Mouse (Mus musculus): Measurements from ENCODE around the gene Gpc6. TPM values are rescaled to one million over a fixed set of nuclear protein-coding genes. Genes with fewer than 3 reads are reported as not detected.

Gpc6 gene
- total and polyA plus RNA-seq, 3 experiments, result not detected

DNA sequence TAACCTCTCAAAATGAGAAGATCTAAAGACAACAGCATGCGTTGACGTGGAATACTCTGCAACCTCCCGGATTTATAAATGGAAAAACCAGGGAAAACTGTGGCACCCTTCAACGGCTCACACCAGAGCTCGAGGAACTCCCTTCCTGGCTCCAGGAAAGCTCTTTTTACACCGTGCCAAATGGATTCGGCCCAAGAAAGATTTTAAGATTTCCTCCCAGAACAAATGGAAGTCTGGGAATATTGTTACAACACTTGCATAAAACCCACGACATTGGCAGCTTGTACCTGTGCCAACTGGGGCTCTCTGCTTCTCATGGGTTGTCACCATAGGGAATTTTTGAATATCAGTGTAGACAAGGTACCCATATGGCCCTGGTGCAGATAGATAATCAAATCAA, 647.1 kb downstream of the Gpc6 start:
- Histone ChIP-seq H3K4me1 (ENCODE audit: control insufficient read depth in 1 of 2, insufficient read depth in 2 of 2) (no peaks in the 10 kb centered on the region), H3K79me2 (replicated peaks; ENCODE audit: control insufficient read depth, extremely low read depth, insufficient read depth, poor library complexity, severe bottlenecking) (no peaks in the 10 kb centered on the region), H3K27me3 (replicated peaks) (no peaks in the 10 kb centered on the region), H3K36me3 (replicated peaks in 1 of 2; ENCODE audit: control insufficient read depth in 1 of 2, insufficient read depth in 1 of 2, low read length in 1 of 2) (no peaks in the 10 kb centered on the region), H3K27ac (ENCODE audit: insufficient read depth, low read depth) (no peak overlapping the region), H3K4me2 (ENCODE audit: insufficient read depth, low read depth, poor library complexity, severe bottlenecking) (no peak overlapping the region), H3K4me3 (replicated peaks in 1 of 3; ENCODE audit: low read depth in 2 of 3, low read length in 2 of 3, poor library complexity in 1 of 3) (no peak overlapping the region), H3K9me3 (replicated peaks; ENCODE audit: low read length) (no peaks in the 10 kb centered on the region), H3K9ac (ENCODE audit: insufficient read depth, low read depth) (no peak overlapping the region)
- dilution Hi-C loops (cut with MboI; ENCODE audit: extremely low pct_ligation_motif_present, extremely low pct_unique_long_range_greater_than_20kb, low sequenced_read_pairs) (no loop called here), in situ Hi-C loops (cut with MboI; ENCODE audit: low pct_ligation_motif_present, low pct_unique_long_range_greater_than_20kb, low sequenced_read_pairs) (no loop called here)
- TF ChIP-seq SMC3 (IDR thresholded peaks at IDR 0.05; ENCODE audit: low read depth, low read length), result no peak
- no peak for TF ChIP-seq BHLHE40 (IDR thresholded peaks at IDR 0.05; ENCODE audit: low read depth, low read length)
- TF ChIP-seq RAD21 (IDR thresholded peaks at IDR 0.05; ENCODE audit: low read depth, low read length), result no peak
- no peak for TF ChIP-seq CTCF (conservative IDR thresholded peaks at IDR 0.05 in 1 of 2, IDR thresholded peaks at IDR 0.05 in 1 of 2; ENCODE audit: low read depth in 2 of 2, low read length in 2 of 2)
- no peak for TF ChIP-seq E2F4 (IDR thresholded peaks at IDR 0.05; ENCODE audit: insufficient replicate concordance, low read depth, low read length)
- TF ChIP-seq POLR2A (IDR thresholded peaks at IDR 0.05; ENCODE audit: low read depth, low read length), result no peak
- no peak for TF ChIP-seq RCOR1 (conservative IDR thresholded peaks at IDR 0.05; ENCODE audit: low read depth, low read length)
- TF ChIP-seq ZMIZ1 (IDR thresholded peaks at IDR 0.05; ENCODE audit: low read depth, low read length), result no peak
- no peak for TF ChIP-seq JUND (conservative IDR thresholded peaks at IDR 0.05; ENCODE audit: low read depth, low read length)
- TF ChIP-seq ZNF384 (IDR thresholded peaks at IDR 0.05; ENCODE audit: low read depth, low read length), result no peak
- TF ChIP-seq UBTF (IDR thresholded peaks at IDR 0.05; ENCODE audit: low read depth, low read length), result no peak
- TF ChIP-seq TCF12 (IDR thresholded peaks at IDR 0.05; ENCODE audit: low read depth, low read length), result no peak
- no peak for TF ChIP-seq POLR2AphosphoS2 (IDR thresholded peaks at IDR 0.05; ENCODE audit: low read depth, low read length)
- no peak for TF ChIP-seq MAZ (IDR thresholded peaks at IDR 0.05; ENCODE audit: low read depth, low read length)
- TF ChIP-seq ZKSCAN1 (IDR thresholded peaks at IDR 0.05; ENCODE audit: borderline replicate concordance, low read depth, low read length), result no peak
- no peak for TF ChIP-seq USF2 (conservative IDR thresholded peaks at IDR 0.05; ENCODE audit: low read depth, low read length)
- TF ChIP-seq ZC3H11A (IDR thresholded peaks at IDR 0.05; ENCODE audit: low read depth, low read length), result no peak
- TF ChIP-seq IRF4 (IDR thresholded peaks at IDR 0.05; ENCODE audit: low read depth, low read length), result no peak
- no peak for TF ChIP-seq MAFK (IDR thresholded peaks at IDR 0.05; ENCODE audit: insufficient replicate concordance, low read length)
- no peak for TF ChIP-seq GABPA (IDR thresholded peaks at IDR 0.05; ENCODE audit: insufficient replicate concordance, low read depth, low read length)
- DNase-seq (ENCODE audit: extremely low read depth), result no peak

DNA sequence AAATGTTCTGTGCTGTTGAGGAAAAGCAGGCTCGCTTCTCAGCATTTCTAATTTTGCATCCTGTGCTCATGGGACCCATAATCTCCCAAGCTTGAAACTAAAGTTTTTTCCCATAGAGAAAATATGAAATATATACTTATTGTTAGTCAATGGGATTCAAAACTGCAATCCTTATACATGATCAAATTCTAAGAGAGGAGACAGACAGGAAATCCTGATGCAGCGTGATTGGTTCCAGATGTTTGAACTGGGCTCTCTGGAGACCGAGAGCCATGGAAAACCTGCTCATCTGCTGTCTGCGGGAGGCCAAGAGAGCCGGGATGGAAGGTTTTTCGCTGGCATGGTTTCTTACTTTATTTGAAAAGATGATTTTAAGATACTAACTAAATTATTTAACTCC, 649.1 kb downstream of the Gpc6 start:
- dilution Hi-C loops (cut with MboI; ENCODE audit: extremely low pct_ligation_motif_present, extremely low pct_unique_long_range_greater_than_20kb, low sequenced_read_pairs) (no loop called here), in situ Hi-C loops (cut with MboI; ENCODE audit: low pct_ligation_motif_present, low pct_unique_long_range_greater_than_20kb, low sequenced_read_pairs) (no loop called here)
- no peak overlapping the region for H3K4me3 ChIP-seq (replicated peaks in 1 of 3; ENCODE audit: low read depth in 2 of 3, low read length in 2 of 3, poor library complexity in 1 of 3)
- H3K27me3 ChIP-seq (replicated peaks), result no peaks in the 10 kb centered on the region
- no peak overlapping the region for H3K4me2 ChIP-seq (ENCODE audit: insufficient read depth, low read depth, poor library complexity, severe bottlenecking)
- DNase-seq (ENCODE audit: extremely low read depth), result no peak
- no peaks in the 10 kb centered on the region for H3K9me3 ChIP-seq (replicated peaks; ENCODE audit: low read length)
- H3K4me1 ChIP-seq (ENCODE audit: control insufficient read depth in 1 of 2, insufficient read depth in 2 of 2), result peaks cover 0 to under 1% of the 10 kb centered on the region in 2 experiments; a peak in 2 of 4 replicates
- H3K9ac ChIP-seq (ENCODE audit: insufficient read depth, low read depth), result no peak overlapping the region
- no peak for TF ChIP-seq RAD21 (IDR thresholded peaks at IDR 0.05; ENCODE audit: low read depth, low read length)
- TF ChIP-seq MAZ (IDR thresholded peaks at IDR 0.05; ENCODE audit: low read depth, low read length), result no peak
- no peak for TF ChIP-seq MAX (IDR thresholded peaks at IDR 0.05; ENCODE audit: low read length)
- TF ChIP-seq TBP (conservative IDR thresholded peaks at IDR 0.05; ENCODE audit: low read depth, low read length), result no peak
- H3K79me2 ChIP-seq (replicated peaks; ENCODE audit: control insufficient read depth, extremely low read depth, insufficient read depth, poor library complexity, severe bottlenecking), result no peaks in the 10 kb centered on the region
- H3K36me3 ChIP-seq (replicated peaks in 1 of 2; ENCODE audit: control insufficient read depth in 1 of 2, insufficient read depth in 1 of 2, low read length in 1 of 2), result no peaks in the 10 kb centered on the region
- H3K27ac ChIP-seq (ENCODE audit: insufficient read depth, low read depth), result no peak overlapping the region

Data from CH12.LX (cell line).